ENCODE assay signal across 9 mouse cellular contexts in genomic region chr1:174553272-174554007, GRCm38 (mm10). TPM values are rescaled to one million over a fixed set of nuclear protein-coding genes. Genes with fewer than 3 reads are reported as not detected.
DNase-seq lines count a peak whose midpoint lies in the region; ATAC-seq lines count a peak whose summit lies in the region.
"Had no signal": no experiment of that assay in that cellular context is flagged by ENCODE, and none has a peak within 500 bp of the region (broad histone marks: within the 10 kb centered on the region; RNA-seq: fewer than 3 reads in every experiment).

No protein-coding gene starts in this region.

- H3K4me3 ChIP-seq in neural tube, embryonic 15.5 days (replicated peaks), result no peak overlapping the region
- H3K4me3 ChIP-seq in limb, embryonic 10.5 days, result no peak overlapping the region

- intact Hi-C loops in heart, postnatal 36 days (cut with DNase I), result loop anchor here (1.0 to 5.0 kb wide), 2 partner anchors 84 to 1096 kb away; no protein-coding TSS in a partner anchor

- H3K27me3 ChIP-seq in neural tube, embryonic 15.5 days (replicated peaks), result no peaks in the 10 kb centered on the region
- H3K27me3 ChIP-seq in limb, embryonic 10.5 days (ENCODE audit: low read depth, poor library complexity, severe bottlenecking), result no peaks in the 10 kb centered on the region

- peaks cover 16% of the 10 kb centered on the region for H3K4me1 ChIP-seq in neural tube, embryonic 15.5 days
- H3K4me1 ChIP-seq in limb, embryonic 10.5 days, result peaks cover 9% of the 10 kb centered on the region; the same call in 1 of the 2 replicates

- no peak overlapping the region for H3K4me2 ChIP-seq in neural tube, embryonic 15.5 days

- 31% methylated on average over 2 of the region's 2 CpGs for whole genome bisulfite sequencing in neural tube, embryonic 15.5 days
- WGBS in limb, embryonic 10.5 days, result 39% methylated on average over 2 of the region's 2 CpGs

- no peaks in the 10 kb centered on the region for H3K36me3 ChIP-seq in neural tube, embryonic 15.5 days
- H3K36me3 ChIP-seq in limb, embryonic 10.5 days, result no peaks in the 10 kb centered on the region

- ATAC-seq in neural tube, embryonic 15.5 days (ENCODE audit: low FRiP score), result no peak
- no peak for ATAC-seq in erythroid progenitor cell, adult 5-6 weeks (replicated peaks; ENCODE audit: low FRiP score, poor library complexity, severe bottlenecking)

- DNase-seq in neural tube, embryonic 10.5 days (ENCODE audit: extremely low spot score, low spot score), result peak; percentile 56
- DNase-seq in adrenal gland, adult 2 months, result peak; percentile 52
- peak; percentile 73 for DNase-seq in embryo, embryonic 10.5 days (ENCODE audit: low spot score)
- peak; percentile 14 to 38 for DNase-seq in heart, postnatal 36 days
- peak; percentile 62 for DNase-seq in limb, embryonic 10.5 days (ENCODE audit: low spot score)
- DNase-seq in retina, postnatal 1 day, result peak; percentile 84

- no peak overlapping the region for H3K27ac ChIP-seq in neural tube, embryonic 15.5 days (replicated peaks)
- no peak overlapping the region for H3K27ac ChIP-seq in limb, embryonic 10.5 days
- H3K27ac ChIP-seq: macrophage had no signal

- H3K9ac ChIP-seq in neural tube, embryonic 15.5 days (replicated peaks), result no peak overlapping the region

- no peaks in the 10 kb centered on the region for H3K9me3 ChIP-seq in neural tube, embryonic 15.5 days (replicated peaks)
- no peaks in the 10 kb centered on the region for H3K9me3 ChIP-seq in limb, embryonic 10.5 days (replicated peaks)

RNA-seq across cellular contexts. Expression of gene Fmn2, which starts 51.8 kb away (rescaled TPM):
- polyA plus RNA-seq in neural tube, embryonic 15.5 days (2015; fragmentation: Nextera tagmentation; extraction: Ambion mirVana), result 8.3 and 8.5 TPM in 2 replicates
- 1 to 10 TPM; 3.9 TPM for total RNA-seq in adrenal gland, adult 2 months (2021)
- 0.45 and 0.52 TPM in 2 replicates for polyA plus RNA-seq in adrenal gland, adult 2 months (2012; rRNA removed)
- total RNA-seq in heart, postnatal 36 days (2021), result under 1 TPM; 0.11 to 0.43 TPM
- polyA plus RNA-seq in limb, embryonic 10.5 days (2016; fragmentation: Nextera tagmentation; extraction: Ambion mirVana), result 0.73 and 1.2 TPM in 2 replicates
- total RNA-seq in erythroid progenitor cell, adult 5-6 weeks (2015; ENCODE audit: low replicate concordance), result 0.42 and 4.3 TPM in 2 replicates
- total RNA-seq in erythroid progenitor cell, adult 5-6 weeks (2017; ENCODE audit: low replicate concordance), result not detected in 2 replicates
- polyA plus RNA-seq: macrophage had no signal

Comparison
In these comparisons a context has a peak if more than half of its experiments do, and no peak if none do; other contexts are left out.
1. DNase-seq: peak in every context shown above with its lines; median percentile 84 in retina, postnatal 1 day; 73 in embryo, embryonic 10.5 days; 62 in limb, embryonic 10.5 days; 56 in neural tube, embryonic 10.5 days; 52 in adrenal gland, adult 2 months; 26 in heart, postnatal 36 days.